23 mouse cellular contexts compared by ENCODE assay signal in genomic region chr13:41367176-41367611, GRCm38 (mm10).
DNase-seq lines count a peak whose midpoint lies in the region; ATAC-seq and TF ChIP-seq lines count a peak whose summit lies in the region.
"Had no signal": no experiment of that assay in that cellular context is flagged by ENCODE, and none has a peak within 500 bp of the region (broad histone marks: within the 10 kb centered on the region; RNA-seq: fewer than 3 reads in every experiment).

No protein-coding gene starts in this region.

- H3K27ac ChIP-seq in embryonic facial prominence, embryonic 14.5 days (replicated peaks; ENCODE audit: low read depth, low read length), result no peak overlapping the region
- H3K27ac ChIP-seq in embryonic facial prominence, embryonic 10.5 days (replicated peaks), result no peak overlapping the region
- H3K27ac ChIP-seq: heart, embryonic 15.5 days; hindbrain, embryonic 10.5 days; kidney, embryonic 15.5 days; left cerebral cortex, adult 2 months; limb, embryonic 12.5 days; liver, embryonic 14.5 days; midbrain, embryonic 13.5 days; neural tube, embryonic 12.5 days; stomach, embryonic 15.5 days had no signal

- 80% methylated on average over 4 of the region's 4 CpGs for WGBS in embryonic facial prominence, embryonic 14.5 days
- 92% methylated on average over 4 of the region's 4 CpGs for WGBS in embryonic facial prominence, embryonic 10.5 days

- H3K27me3 ChIP-seq in embryonic facial prominence, embryonic 14.5 days (replicated peaks; ENCODE audit: control insufficient read depth, insufficient read depth, low read length), result no peaks in the 10 kb centered on the region
- no peaks in the 10 kb centered on the region for H3K27me3 ChIP-seq in embryonic facial prominence, embryonic 10.5 days (replicated peaks; ENCODE audit: low read depth, poor library complexity, severe bottlenecking)
- H3K27me3 ChIP-seq in Patski, result no peaks in the 10 kb centered on the region
- H3K27me3 ChIP-seq: heart, embryonic 15.5 days; kidney, embryonic 15.5 days; limb, embryonic 12.5 days; midbrain, embryonic 13.5 days; neural tube, embryonic 12.5 days; stomach, embryonic 15.5 days had no signal

- POLR2A ChIA-PET in Patski (lab: Charles Lee), result no interaction called here

- TF ChIP-seq CTCF in Patski (IDR thresholded peaks at IDR 0.05), result no peak

- peak; percentile 34; the same call in 1 of the 2 replicates for ATAC-seq in embryonic facial prominence, embryonic 14.5 days (ENCODE audit: low read depth)
- ATAC-seq in Patski, result peak; percentile 97
- peak; percentile 91 for ATAC-seq in monocyte, adult 5-6 weeks (replicated peaks; ENCODE audit: insufficient number of reproducible peaks, low FRiP score, low TSS enrichment, poor library complexity, severe bottlenecking)
- ATAC-seq: lung, postnatal 0 days; midbrain, embryonic 13.5 days had no signal

- no peaks in the 10 kb centered on the region for H3K36me3 ChIP-seq in embryonic facial prominence, embryonic 14.5 days (ENCODE audit: control insufficient read depth, insufficient read depth, low read length)
- no peaks in the 10 kb centered on the region for H3K36me3 ChIP-seq in embryonic facial prominence, embryonic 10.5 days (replicated peaks)
- H3K36me3 ChIP-seq: heart, embryonic 15.5 days; hindbrain, embryonic 10.5 days; kidney, embryonic 15.5 days; limb, embryonic 12.5 days; midbrain, embryonic 13.5 days; neural tube, embryonic 12.5 days; stomach, embryonic 15.5 days had no signal

- DNase-seq in embryonic facial prominence, embryonic 14.5 days (ENCODE audit: low spot score), result no peak
- DNase-seq in embryonic facial prominence, embryonic 10.5 days (ENCODE audit: low spot score), result no peak
- DNase-seq in 416B (ENCODE audit: low read depth), result peak; percentile 98
- peak; percentile 76 for DNase-seq in Patski (ENCODE audit: low read depth, low spot score)
- no peak for DNase-seq in left cerebral cortex, postnatal 14 days (ENCODE audit: low spot score in 2 of 2)
- DNase-seq in layer of hippocampus, postnatal 36 days, result no peak
- no peak for DNase-seq in urinary bladder, postnatal 14 days (ENCODE audit: low spot score)
- DNase-seq: adrenal gland, postnatal 14 days; cerebellum, adult 9-11 months; embryo, embryonic 11 days; spleen, adult 18-20 months; thymus, postnatal 4 days had no signal

- H3K4me2 ChIP-seq in embryonic facial prominence, embryonic 14.5 days (ENCODE audit: low read depth, low read length), result no peak overlapping the region
- H3K4me2 ChIP-seq: heart, embryonic 15.5 days; kidney, embryonic 15.5 days; limb, embryonic 12.5 days; midbrain, embryonic 13.5 days; neural tube, embryonic 12.5 days; stomach, embryonic 15.5 days had no signal

- in situ Hi-C loops in Patski (cut with MboI; ENCODE audit: low pct_unique_long_range_greater_than_20kb), result no loop called here

- no peak overlapping the region for H3K4me3 ChIP-seq in embryonic facial prominence, embryonic 14.5 days (ENCODE audit: low read depth, low read length)
- H3K4me3 ChIP-seq in embryonic facial prominence, embryonic 10.5 days, result no peak overlapping the region
- H3K4me3 ChIP-seq: heart, embryonic 15.5 days; hindbrain, embryonic 10.5 days; kidney, embryonic 15.5 days; left cerebral cortex, adult 2 months; limb, embryonic 12.5 days; midbrain, embryonic 13.5 days; neural tube, embryonic 12.5 days; stomach, embryonic 15.5 days had no signal

- H3K4me1 ChIP-seq in embryonic facial prominence, embryonic 14.5 days (ENCODE audit: control insufficient read depth, insufficient read depth, low read length), result peaks cover 8% of the 10 kb centered on the region; the same call in 1 of the 2 replicates
- H3K4me1 ChIP-seq in embryonic facial prominence, embryonic 10.5 days, result peaks cover 19% of the 10 kb centered on the region
- H3K4me1 ChIP-seq: midbrain, embryonic 13.5 days; neural tube, embryonic 12.5 days; stomach, embryonic 15.5 days had no signal

- no peak overlapping the region for H3K9ac ChIP-seq in embryonic facial prominence, embryonic 14.5 days (ENCODE audit: low read depth, low read length)
- H3K9ac ChIP-seq: heart, embryonic 15.5 days; kidney, embryonic 15.5 days; limb, embryonic 12.5 days; liver, embryonic 14.5 days; midbrain, embryonic 13.5 days; neural tube, embryonic 12.5 days; stomach, embryonic 15.5 days had no signal

- intact Hi-C loops in left cerebral cortex, postnatal 14 days (cut with DNase I), result no loop called here

- CTCF ChIA-PET in Patski (lab: Charles Lee), result interaction anchor here (1.6 kb wide), 1 partner anchor 39 kb away, joined by 4 read pairs; no protein-coding TSS in a partner anchor

- H3K9me3 ChIP-seq in embryonic facial prominence, embryonic 14.5 days (ENCODE audit: control insufficient read depth, low read length), result no peaks in the 10 kb centered on the region
- no peaks in the 10 kb centered on the region for H3K9me3 ChIP-seq in embryonic facial prominence, embryonic 10.5 days
- H3K9me3 ChIP-seq: heart, embryonic 15.5 days; hindbrain, embryonic 10.5 days; kidney, embryonic 15.5 days; limb, embryonic 12.5 days; midbrain, embryonic 13.5 days; neural tube, embryonic 12.5 days; stomach, embryonic 15.5 days had no signal

Comparison
In these comparisons a context has a peak if more than half of its experiments do, and no peak if none do; other contexts are left out.
1. ATAC-seq: peak in every context shown above with its lines; median percentile 97 in Patski; 91 in monocyte, adult 5-6 weeks; 34 in embryonic facial prominence, embryonic 14.5 days.
2. DNase-seq: peak in 416B (single experiment) and Patski (single experiment); none in embryonic facial prominence, embryonic 14.5 days (single experiment), embryonic facial prominence, embryonic 10.5 days (single experiment), left cerebral cortex, postnatal 14 days (0 of 2), layer of hippocampus, postnatal 36 days (0 of 2) and urinary bladder, postnatal 14 days (single experiment).